15 mouse cellular contexts compared by ENCODE assay signal in the genomic region with DNA sequence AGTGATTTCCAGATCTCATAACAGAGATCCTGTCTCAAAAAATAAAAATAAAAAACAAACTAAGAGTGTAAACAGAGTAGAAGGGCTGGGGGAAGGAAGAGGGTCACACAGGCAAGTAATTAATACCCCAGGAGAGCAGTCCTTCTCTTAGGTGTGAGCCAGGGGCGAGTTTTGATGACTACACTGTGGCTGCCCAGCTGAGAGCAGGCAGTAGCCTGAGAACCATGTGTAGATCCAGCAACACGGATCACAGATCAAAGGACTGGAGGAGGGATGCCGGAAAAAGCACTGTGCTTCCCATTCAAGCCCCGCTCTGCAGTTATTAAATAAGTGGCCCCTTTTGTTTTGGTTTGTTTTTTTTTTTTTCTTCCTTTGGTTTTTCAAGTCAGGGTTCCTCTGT.
"Had no signal": no experiment of that assay in that cellular context is flagged by ENCODE, and none has a peak within 500 bp of the region (broad histone marks: within the 10 kb centered on the region; RNA-seq: fewer than 3 reads in every experiment).

No protein-coding gene starts in this region.

- H3K27me3 ChIP-seq: midbrain, embryonic 12.5 days; neural tube, embryonic 12.5 days; stomach, embryonic 15.5 days had no signal

- H3K9me3 ChIP-seq: midbrain, embryonic 10.5 days; midbrain, embryonic 12.5 days; neural tube, embryonic 12.5 days; stomach, embryonic 15.5 days had no signal

- H3K27ac ChIP-seq: midbrain, embryonic 10.5 days; midbrain, embryonic 12.5 days; neural tube, embryonic 12.5 days; stomach, embryonic 15.5 days; stomach, postnatal 0 days had no signal

- H3K9ac ChIP-seq: lung, embryonic 14.5 days; midbrain, embryonic 12.5 days; neural tube, embryonic 12.5 days; stomach, embryonic 15.5 days had no signal

- H3K36me3 ChIP-seq: midbrain, embryonic 12.5 days; neural tube, embryonic 12.5 days; stomach, embryonic 15.5 days had no signal

- H3K4me2 ChIP-seq: lung, embryonic 14.5 days; midbrain, embryonic 12.5 days; neural tube, embryonic 12.5 days; stomach, embryonic 15.5 days had no signal

- ATAC-seq: midbrain, embryonic 16.5 days had no signal

- DNase-seq: lung, adult 18-20 months; lung, embryonic 14.5 days; lung, postnatal 10 days; lung, postnatal 4 days; midbrain, embryonic 14.5 days; right cerebral cortex, postnatal 14 days; thymus, adult 2 months; thymus, postnatal 25 days; thymus, postnatal 4 days had no signal

- H3K4me3 ChIP-seq: midbrain, embryonic 10.5 days; midbrain, embryonic 12.5 days; neural tube, embryonic 12.5 days; stomach, embryonic 15.5 days had no signal
